In genomic region chr13:98889211-98889610, GRCm38 (mm10) we compare ENCODE assay signal across 10 mouse cellular contexts. TPM values are rescaled to one million over a fixed set of nuclear protein-coding genes. Genes with fewer than 3 reads are reported as not detected.
DNase-seq lines count a peak whose midpoint lies in the region; ATAC-seq lines count a peak whose summit lies in the region.
"Had no signal": no experiment of that assay in that cellular context is flagged by ENCODE, and none has a peak within 500 bp of the region (broad histone marks: within the 10 kb centered on the region; RNA-seq: fewer than 3 reads in every experiment).

No protein-coding gene starts in this region.

- H3K36me3 ChIP-seq in liver, embryonic 11.5 days (ENCODE audit: control insufficient read depth, insufficient read depth, low read length) = peaks cover 24% of the 10 kb centered on the region
- H3K36me3 ChIP-seq in hindbrain, embryonic 12.5 days = peaks cover 29% of the 10 kb centered on the region
- H3K36me3 ChIP-seq in neural tube, embryonic 12.5 days = peaks cover 27% of the 10 kb centered on the region

- peak overlapping the region; percentile 77 for H3K4me2 ChIP-seq in liver, embryonic 11.5 days
- peak overlapping the region; percentile 27; the same call in 1 of the 2 replicates for H3K4me2 ChIP-seq in hindbrain, embryonic 12.5 days (replicated peaks)
- peak overlapping the region; percentile 34 for H3K4me2 ChIP-seq in neural tube, embryonic 12.5 days (replicated peaks)

- H3K4me3 ChIP-seq in liver, embryonic 11.5 days (ENCODE audit: low read depth, low read length) = peak overlapping the region; percentile 15; the same call in 1 of the 2 replicates
- no peak overlapping the region for H3K4me3 ChIP-seq in hindbrain, embryonic 12.5 days
- H3K4me3 ChIP-seq in neural tube, embryonic 12.5 days = no peak overlapping the region

- H3K4me1 ChIP-seq in liver, embryonic 11.5 days (replicated peaks; ENCODE audit: control insufficient read depth, insufficient read depth, low read length) = peaks cover 26% of the 10 kb centered on the region
- H3K4me1 ChIP-seq in hindbrain, embryonic 12.5 days = peaks cover 36% of the 10 kb centered on the region
- peaks cover 32% of the 10 kb centered on the region for H3K4me1 ChIP-seq in neural tube, embryonic 12.5 days

- H3K9ac ChIP-seq in liver, embryonic 11.5 days (ENCODE audit: low read depth, low read length) = no peak overlapping the region
- no peak overlapping the region for H3K9ac ChIP-seq in hindbrain, embryonic 12.5 days
- no peak overlapping the region for H3K9ac ChIP-seq in neural tube, embryonic 12.5 days

- peak; percentile 30 for DNase-seq in heart, adult 11 months
- no peak for DNase-seq in heart, postnatal 14 days
- no peak for DNase-seq in liver, embryonic 11.5 days (ENCODE audit: low spot score)
- DNase-seq in liver = no peak
- DNase-seq in layer of hippocampus, adult 11-12 months (ENCODE audit: low spot score) = no peak
- DNase-seq in ovary, postnatal 36 days (ENCODE audit: low spot score) = no peak
- DNase-seq: thymus, adult 18-20 months had no signal

- intact Hi-C loops in heart, postnatal 14 days (cut with DNase I) = no loop called here

- 90% methylated on average over 11 of the region's 12 CpGs for WGBS in liver, embryonic 11.5 days
- WGBS in hindbrain, embryonic 12.5 days = 46% methylated on average over 11 of the region's 12 CpGs
- 34% methylated on average over 11 of the region's 12 CpGs for WGBS in neural tube, embryonic 12.5 days

- no peak overlapping the region for H3K27ac ChIP-seq in liver, embryonic 11.5 days (ENCODE audit: low read depth, low read length)
- no peak overlapping the region for H3K27ac ChIP-seq in hindbrain, embryonic 12.5 days
- H3K27ac ChIP-seq in neural tube, embryonic 12.5 days = no peak overlapping the region

- H3K27me3 ChIP-seq in liver, embryonic 11.5 days (replicated peaks; ENCODE audit: control insufficient read depth, insufficient read depth, low read length) = no peaks in the 10 kb centered on the region
- H3K27me3 ChIP-seq in hindbrain, embryonic 12.5 days = no peaks in the 10 kb centered on the region
- H3K27me3 ChIP-seq in neural tube, embryonic 12.5 days (replicated peaks) = no peaks in the 10 kb centered on the region

- no peak for ATAC-seq in liver, embryonic 11.5 days (replicated peaks; ENCODE audit: low FRiP score)
- ATAC-seq in hindbrain, embryonic 12.5 days (ENCODE audit: low FRiP score) = no peak
- no peak for ATAC-seq in neural tube, embryonic 12.5 days (ENCODE audit: low FRiP score, low read depth)
- ATAC-seq: inflammation-experienced regulatory T-cells, adult 6 months had no signal

- H3K9me3 ChIP-seq in liver, embryonic 11.5 days (ENCODE audit: control insufficient read depth, low read length) = no peaks in the 10 kb centered on the region
- no peaks in the 10 kb centered on the region for H3K9me3 ChIP-seq in hindbrain, embryonic 12.5 days (replicated peaks)
- no peaks in the 10 kb centered on the region for H3K9me3 ChIP-seq in neural tube, embryonic 12.5 days

RNA-seq across cellular contexts. Expression of gene Tnpo1, which starts 37.0 kb away (rescaled TPM):
- 10 to 100 TPM; 74.0 to 80.5 TPM for total RNA-seq in heart, postnatal 14 days (2021)
- 32.2 and 34.9 TPM in 2 replicates for polyA plus RNA-seq in liver, embryonic 11.5 days (2014; fragmentation: Nextera tagmentation; extraction: Ambion mirVana)
- 87.7 and 90.5 TPM in 2 replicates for polyA plus RNA-seq in hindbrain, embryonic 12.5 days (2016; fragmentation: Nextera tagmentation; extraction: Ambion mirVana)
- polyA plus RNA-seq in neural tube, embryonic 12.5 days (2016; fragmentation: Nextera tagmentation; extraction: Ambion mirVana) = 76.4 and 82.5 TPM in 2 replicates

Comparison
In these comparisons a context has a peak if more than half of its experiments do, and no peak if none do; other contexts are left out.
1. H3K4me2 ChIP-seq: peak in every context shown above with its lines; median percentile 77 in liver, embryonic 11.5 days; 34 in neural tube, embryonic 12.5 days; 27 in hindbrain, embryonic 12.5 days.